Mouse (Mus musculus): ENCODE measurements at regions not wholly inside any gene's neighbourhood (a gene's known extent, or its start where the extent isn't known, plus 50 kb on each side); places are given as distances from the start of the nearest gene placed in this dataset.
A peak's percentile ranks its signal among the peaks of the same experiment; 100 is the strongest.

GRCm38 (mm10) chr19:56653292-56653691 lies 68.7 kb upstream of the Adrb1 start:
- peaks cover 20% of the 10 kb centered on the region for H3K4me1 ChIP-seq
- no peaks in the 10 kb centered on the region for H3K27me3 ChIP-seq
- H3K36me3 ChIP-seq: no peaks in the 10 kb centered on the region
- no peak overlapping the region for H3K27ac ChIP-seq
- 56% methylated on average over 9 of the region's 9 CpGs for WGBS
- no peak overlapping the region for H3K4me2 ChIP-seq
- H3K9ac ChIP-seq: no peak overlapping the region
- H3K9me3 ChIP-seq: 0 out of 2 replicates have a peak, but pooled peaks cover 4% of the 10 kb centered on the region
- H3K4me3 ChIP-seq: no peak overlapping the region
- ATAC-seq (ENCODE audit: insufficient number of reproducible peaks, insufficient read depth, low FRiP score, low TSS enrichment, low read depth): no peak

DNA sequence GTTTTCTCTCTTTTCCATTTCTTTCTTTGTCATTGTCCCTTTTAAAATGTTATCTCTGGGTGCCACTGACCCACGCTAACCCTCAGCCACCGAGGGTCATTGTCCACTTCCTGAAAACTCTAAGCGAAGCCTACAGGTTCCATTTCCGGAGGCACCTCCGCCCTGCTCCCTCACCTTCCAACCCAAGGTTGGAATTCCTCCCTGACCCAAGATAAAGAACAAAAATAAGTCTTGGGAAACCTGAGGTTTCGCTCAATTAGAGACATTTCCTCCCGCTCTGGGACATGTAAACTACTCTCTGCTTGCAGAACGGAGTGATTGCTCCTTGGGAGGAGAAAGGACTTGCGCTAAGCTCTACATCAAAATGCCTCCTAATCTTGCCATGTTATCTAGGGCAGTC lies 66.7 kb upstream of the Adrb1 start:
- ATAC-seq (ENCODE audit: insufficient number of reproducible peaks, insufficient read depth, low FRiP score, low TSS enrichment, low read depth): no peak
- H3K4me3 ChIP-seq: no peak overlapping the region
- H3K27ac ChIP-seq: no peak overlapping the region
- H3K9ac ChIP-seq: no peak overlapping the region
- H3K27me3 ChIP-seq: no peaks in the 10 kb centered on the region
- peaks cover 19% of the 10 kb centered on the region for H3K4me1 ChIP-seq
- 0 out of 2 replicates have a peak, but pooled peaks cover 4% of the 10 kb centered on the region for H3K9me3 ChIP-seq
- WGBS: 73% methylated on average over 9 of the region's 9 CpGs
- H3K4me2 ChIP-seq: no peak overlapping the region
- H3K36me3 ChIP-seq: no peaks in the 10 kb centered on the region

DNA sequence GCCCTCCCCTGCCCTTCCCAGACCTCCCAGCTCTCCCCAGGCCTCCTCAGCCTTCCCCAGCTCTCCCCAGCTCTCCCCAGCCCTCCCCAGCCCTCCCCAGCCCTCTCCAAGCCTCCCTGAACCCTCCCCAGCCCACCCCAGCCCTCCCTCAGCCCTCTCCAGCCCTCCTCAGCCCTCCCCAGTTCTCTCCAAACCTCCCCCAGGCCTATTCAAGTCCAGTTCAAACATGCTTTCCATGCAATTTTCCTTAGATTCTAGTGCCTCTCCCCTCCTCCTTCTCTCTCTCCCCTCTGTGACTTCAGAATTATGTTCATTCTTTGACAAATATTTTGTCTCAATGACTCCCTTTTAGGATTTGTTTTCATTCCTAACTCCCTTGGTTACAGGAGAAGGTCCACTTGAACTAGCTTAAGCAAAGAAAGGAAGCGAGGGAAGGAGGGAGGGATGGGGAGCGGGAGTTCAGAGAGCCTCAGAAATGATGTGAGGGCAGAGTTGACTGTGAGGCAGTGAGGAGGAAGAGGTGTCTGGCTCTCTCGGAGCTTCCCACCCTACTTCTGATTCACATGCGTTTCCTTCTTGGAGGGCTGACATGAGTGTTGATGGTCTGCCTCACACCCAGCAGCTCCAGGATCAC lies 61.3 kb upstream of the Adrb1 start:
- WGBS: 64% methylated on average over 4 of the region's 4 CpGs
- H3K9me3 ChIP-seq: no peaks in the 10 kb centered on the region

DNA sequence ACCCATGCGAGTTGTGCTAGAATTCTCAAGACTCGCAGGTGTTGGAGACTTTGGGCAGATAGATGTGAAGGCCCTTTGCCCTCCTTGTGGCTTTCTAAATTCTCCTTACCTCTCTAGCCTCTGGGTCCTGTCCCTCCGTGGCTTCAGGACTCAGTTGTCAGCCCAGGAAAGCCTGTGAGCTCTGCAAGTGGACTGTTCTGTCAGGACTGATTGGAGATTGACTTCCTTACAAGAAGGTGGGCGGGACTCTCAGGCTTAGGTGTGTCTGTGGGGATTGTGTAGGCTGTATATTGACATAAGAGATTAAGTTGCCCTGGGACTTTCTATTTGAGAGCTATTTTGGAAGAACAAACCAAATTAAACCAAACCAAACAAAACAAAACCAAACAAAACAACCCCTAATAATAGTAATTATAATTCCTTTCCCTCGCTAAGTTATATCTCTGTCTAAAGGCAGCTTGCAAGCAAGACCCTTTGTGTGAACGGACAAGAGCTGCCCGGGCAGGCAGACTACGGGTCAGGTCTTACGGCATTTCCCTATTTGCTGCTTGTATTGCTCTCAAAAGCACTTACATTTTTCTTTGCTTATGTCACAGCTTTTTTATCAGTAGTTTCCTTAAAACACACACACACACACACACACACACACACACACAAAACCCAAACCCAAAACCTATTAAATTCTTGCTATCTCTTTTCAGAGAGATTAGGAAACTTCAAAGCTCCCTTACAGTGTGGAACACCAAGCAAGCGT lies 58.3 kb upstream of the Adrb1 start:
- Histone ChIP-seq H3K27ac (no peak overlapping the region), H3K4me3 (no peak overlapping the region), H3K9me3 (no peaks in the 10 kb centered on the region), H3K36me3 (no peaks in the 10 kb centered on the region), H3K9ac (no peak overlapping the region), H3K4me1 (peaks cover 10% of the 10 kb centered on the region; the same call in 1 of the 2 replicates), H3K27me3 (no peaks in the 10 kb centered on the region), H3K4me2 (no peak overlapping the region)
- 68% methylated on average over 10 of the region's 10 CpGs for WGBS
- no peak for ATAC-seq (ENCODE audit: insufficient number of reproducible peaks, insufficient read depth, low FRiP score, low TSS enrichment, low read depth)

More for the DNA sequence above, 61.3 kb upstream of the Adrb1 start:
- H3K36me3 ChIP-seq: no peaks in the 10 kb centered on the region
- no peak overlapping the region for H3K9ac ChIP-seq
- no peak overlapping the region for H3K4me3 ChIP-seq
- no peak overlapping the region for H3K27ac ChIP-seq
- H3K4me1 ChIP-seq: peaks cover 8% of the 10 kb centered on the region; the same call in 1 of the 2 replicates
- no peak overlapping the region for H3K4me2 ChIP-seq
- no peak for ATAC-seq (ENCODE audit: insufficient number of reproducible peaks, insufficient read depth, low FRiP score, low TSS enrichment, low read depth)
- H3K27me3 ChIP-seq: no peaks in the 10 kb centered on the region

DNA sequence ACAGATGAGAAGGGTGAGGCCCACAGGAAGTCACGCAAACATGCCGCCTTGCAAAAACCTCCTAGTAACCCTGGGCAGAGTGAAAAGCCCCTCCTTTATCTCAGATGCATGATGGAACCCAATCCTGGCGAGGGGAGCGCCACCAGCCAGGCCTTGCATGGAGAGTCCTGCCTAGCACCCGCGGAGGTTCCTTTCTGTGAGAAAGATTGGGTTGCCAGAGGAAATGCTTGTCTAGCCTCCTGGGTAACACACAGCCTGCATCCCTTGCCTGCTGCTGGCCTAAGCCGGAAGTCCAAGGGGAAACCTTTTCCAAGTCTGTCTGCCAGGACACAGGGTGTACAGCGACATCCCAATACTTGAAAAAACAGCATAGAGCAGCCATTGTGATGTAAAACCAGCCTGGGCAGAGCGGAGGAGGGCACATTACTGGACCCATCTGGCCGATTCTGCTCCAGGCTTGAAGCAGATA lies 57.7 kb upstream of the Adrb1 start:
- Histone ChIP-seq H3K9me3 (no peaks in the 10 kb centered on the region), H3K27ac (no peak overlapping the region), H3K4me2 (no peak overlapping the region), H3K9ac (no peak overlapping the region), H3K27me3 (no peaks in the 10 kb centered on the region), H3K4me3 (no peak overlapping the region), H3K4me1 (peaks cover 17% of the 10 kb centered on the region), H3K36me3 (no peaks in the 10 kb centered on the region)
- no peak for ATAC-seq (ENCODE audit: insufficient number of reproducible peaks, insufficient read depth, low FRiP score, low TSS enrichment, low read depth)
- WGBS: 70% methylated on average over 10 of the region's 10 CpGs

DNA sequence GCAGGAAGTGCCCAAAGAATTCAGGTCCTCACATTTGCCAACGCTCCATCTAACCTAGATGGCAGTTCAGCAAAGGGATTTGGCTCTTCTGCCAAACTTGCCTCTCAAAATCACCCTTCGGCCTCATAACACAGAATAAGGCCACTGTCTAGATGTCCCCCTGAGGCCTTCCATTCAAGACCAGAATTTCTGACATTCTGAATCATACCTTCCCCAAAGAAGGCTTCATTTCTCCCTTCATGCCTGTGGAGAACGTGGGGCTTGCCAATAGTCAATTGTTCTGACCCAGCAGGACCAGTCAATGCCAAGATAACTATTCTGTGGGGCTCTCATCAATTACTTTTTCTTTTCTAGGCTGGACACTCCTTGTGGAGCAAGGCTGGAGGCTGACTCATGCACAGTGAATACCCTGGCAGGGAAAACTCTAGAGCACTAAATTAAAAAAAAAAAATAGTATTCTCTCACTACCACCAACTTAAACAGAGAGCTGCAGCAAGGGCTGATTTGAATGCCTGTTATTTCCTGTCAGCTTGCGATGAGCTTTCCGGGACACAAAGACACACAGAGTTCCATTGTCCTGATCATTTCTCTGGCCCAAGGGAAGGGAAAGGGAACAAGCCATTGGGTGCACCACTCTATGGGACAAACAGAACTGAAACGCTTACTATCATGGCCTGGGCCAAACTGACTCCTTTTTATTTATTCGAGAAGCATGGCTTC lies 56.9 kb upstream of the Adrb1 start:
- H3K9me3 ChIP-seq: no peaks in the 10 kb centered on the region
- H3K27ac ChIP-seq: no peak overlapping the region
- H3K9ac ChIP-seq: no peak overlapping the region
- 61% methylated on average over 7 of the region's 7 CpGs for WGBS
- no peak overlapping the region for H3K4me2 ChIP-seq
- H3K4me3 ChIP-seq: no peak overlapping the region
- H3K36me3 ChIP-seq: no peaks in the 10 kb centered on the region
- H3K4me1 ChIP-seq: peaks cover 22% of the 10 kb centered on the region
- ATAC-seq (ENCODE audit: insufficient number of reproducible peaks, insufficient read depth, low FRiP score, low TSS enrichment, low read depth): no peak
- no peaks in the 10 kb centered on the region for H3K27me3 ChIP-seq

DNA sequence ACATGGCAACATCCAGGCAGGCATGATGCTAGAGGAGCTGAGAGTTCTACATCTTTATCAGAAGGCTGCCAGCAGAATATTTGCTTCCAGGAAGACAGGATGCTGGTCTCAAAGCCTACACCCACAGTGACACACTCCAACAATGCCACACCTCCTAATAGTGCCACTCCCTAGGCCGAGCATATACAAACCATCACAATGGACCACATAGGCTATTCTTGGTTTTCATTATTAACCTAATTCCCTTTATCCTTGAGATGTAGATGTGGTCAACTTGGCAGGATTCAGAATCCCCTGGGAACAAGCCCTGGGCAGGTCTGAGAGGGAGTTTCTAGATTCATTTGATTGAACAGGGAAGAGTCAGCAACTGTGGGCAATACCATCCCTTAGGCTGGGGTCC lies 56.0 kb upstream of the Adrb1 start:
- no peaks in the 10 kb centered on the region for H3K27me3 ChIP-seq
- no peak overlapping the region for H3K9ac ChIP-seq
- ATAC-seq (ENCODE audit: insufficient number of reproducible peaks, insufficient read depth, low FRiP score, low TSS enrichment, low read depth): no peak
- H3K4me2 ChIP-seq: no peak overlapping the region
- no peak overlapping the region for H3K4me3 ChIP-seq
- H3K4me1 ChIP-seq: peaks cover 19% of the 10 kb centered on the region
- no peaks in the 10 kb centered on the region for H3K36me3 ChIP-seq
- H3K9me3 ChIP-seq: no peaks in the 10 kb centered on the region
- WGBS: 97% methylated on average over 1 of the region's 1 CpGs
- no peak overlapping the region for H3K27ac ChIP-seq

GRCm38 (mm10) chr19:56667903-56668302 lies 54.1 kb upstream of the Adrb1 start:
- WGBS: 86% methylated on average over 2 of the region's 2 CpGs
- Histone ChIP-seq H3K9me3 (no peaks in the 10 kb centered on the region), H3K4me2 (no peak overlapping the region), H3K27me3 (no peaks in the 10 kb centered on the region), H3K27ac (no peak overlapping the region), H3K36me3 (no peaks in the 10 kb centered on the region), H3K9ac (no peak overlapping the region), H3K4me3 (no peak overlapping the region), H3K4me1 (peaks cover 19% of the 10 kb centered on the region)
- ATAC-seq (ENCODE audit: insufficient number of reproducible peaks, insufficient read depth, low FRiP score, low TSS enrichment, low read depth): no peak

DNA sequence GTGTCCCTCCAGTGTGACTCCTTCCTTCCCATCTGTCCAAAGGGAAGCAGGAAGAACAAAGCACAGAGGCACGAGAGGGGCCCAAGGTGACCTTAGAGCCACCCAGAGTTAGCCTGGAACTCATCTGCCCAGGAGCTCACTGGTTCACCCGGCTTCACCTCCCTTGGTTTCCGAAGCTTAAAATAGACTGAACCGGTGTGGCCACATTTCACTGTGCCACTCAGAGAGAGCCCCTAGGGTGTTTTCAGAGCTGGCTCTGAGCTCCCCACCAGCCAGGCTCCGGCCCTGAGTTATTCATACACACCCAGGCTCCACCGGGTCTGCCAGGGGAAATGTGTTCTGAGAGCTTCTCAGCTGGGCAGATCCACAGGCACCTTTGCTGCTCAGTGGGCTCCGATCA lies 53.0 kb upstream of the Adrb1 start:
- Histone ChIP-seq H3K4me1 (peaks cover 19% of the 10 kb centered on the region), H3K4me3 (no peak overlapping the region), H3K9ac (no peak overlapping the region), H3K4me2 (no peak overlapping the region), H3K27me3 (no peaks in the 10 kb centered on the region), H3K27ac (peak overlapping the region; percentile 45; the same call in 1 of the 2 replicates), H3K36me3 (no peaks in the 10 kb centered on the region), H3K9me3 (no peaks in the 10 kb centered on the region)
- ATAC-seq (ENCODE audit: insufficient number of reproducible peaks, insufficient read depth, low FRiP score, low TSS enrichment, low read depth): peak; percentile 20; the same call in 1 of the 2 replicates
- 25% methylated on average over 7 of the region's 7 CpGs for WGBS

GRCm38 (mm10) chr19:56669468-56669867 lies 52.5 kb upstream of the Adrb1 start:
- WGBS: 65% methylated on average over 7 of the region's 7 CpGs
- no peaks in the 10 kb centered on the region for H3K9me3 ChIP-seq
- no peak overlapping the region for H3K4me3 ChIP-seq
- H3K27ac ChIP-seq: 0 out of 2 replicates have a peak overlapping the region, but pooled peaks have one; percentile 45
- H3K36me3 ChIP-seq: no peaks in the 10 kb centered on the region
- no peak overlapping the region for H3K9ac ChIP-seq
- H3K4me2 ChIP-seq: no peak overlapping the region
- no peaks in the 10 kb centered on the region for H3K27me3 ChIP-seq
- H3K4me1 ChIP-seq: peaks cover 14% of the 10 kb centered on the region
- no peak for ATAC-seq (ENCODE audit: insufficient number of reproducible peaks, insufficient read depth, low FRiP score, low TSS enrichment, low read depth)
